Mouse (Mus musculus) cerebellum, postnatal 36 days (tissue): ENCODE results near the gene Erc2.

Experiments
- DNase-seq, 2 experiments: peaks; one replicate each; pipeline ENCODE4 v3.0.0; 2021 to 2022; ENCODE audit warnings: mixed read lengths in 2 of 2

Erc2 gene

DNA sequence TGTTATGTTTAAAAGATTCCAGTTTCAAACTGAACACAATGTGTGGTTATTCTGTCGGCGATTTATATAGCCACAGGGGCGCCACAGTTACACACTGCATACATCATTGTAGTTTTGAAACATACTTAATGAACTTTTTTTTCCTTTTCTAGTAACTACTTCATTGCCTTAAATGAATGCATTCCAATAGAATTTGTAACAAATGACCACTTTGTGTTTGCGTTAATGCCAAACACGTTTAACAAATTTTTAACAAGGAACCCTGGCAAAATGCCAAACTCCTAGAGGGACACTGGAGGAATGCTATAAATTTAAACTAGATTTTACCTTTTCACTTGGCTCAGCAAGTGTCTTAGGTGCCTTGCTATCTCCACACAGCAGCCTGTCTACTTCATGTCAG lies 845.7 kb downstream of the Erc2 start:
- no peak for DNase-seq

DNA sequence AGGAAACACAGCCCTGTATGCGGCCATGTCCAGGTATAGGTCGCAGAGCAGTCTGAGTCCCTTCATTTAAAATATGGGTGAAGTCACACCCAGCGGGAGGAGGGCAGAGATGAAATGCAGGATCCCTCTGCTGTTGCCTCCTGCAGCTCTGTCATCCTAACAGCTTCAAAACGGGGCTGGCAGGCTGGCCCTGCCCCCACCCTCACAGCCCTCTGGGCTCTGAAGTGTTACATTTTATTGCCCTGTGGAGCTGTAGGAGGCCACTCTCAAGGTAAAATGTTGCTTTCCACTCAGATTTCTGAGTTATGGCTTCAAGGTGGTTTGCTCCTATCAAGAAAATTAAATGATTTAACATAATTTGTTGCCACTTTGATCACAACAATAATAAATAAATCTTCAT lies 847.5 kb downstream of the Erc2 start:
- no peak for DNase-seq

DNA sequence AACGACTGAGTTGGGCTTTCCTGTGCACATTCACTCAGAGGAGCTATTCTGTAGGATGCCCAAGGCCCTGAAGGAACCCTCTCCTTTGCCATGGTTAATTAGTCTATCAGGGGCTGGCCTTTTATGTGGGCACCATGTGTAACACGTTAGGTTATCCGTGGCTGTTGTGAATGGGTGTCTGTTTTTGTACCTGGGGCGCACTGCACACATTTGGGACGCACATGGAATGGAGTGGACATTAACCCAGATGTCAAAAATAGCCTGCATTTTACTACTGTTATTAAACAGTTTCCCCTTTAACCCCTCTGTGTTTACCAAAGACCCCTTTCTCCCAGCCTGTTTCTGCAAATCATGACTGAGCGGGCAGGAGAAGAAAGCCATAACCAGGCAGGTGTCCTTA lies 848.0 kb downstream of the Erc2 start:
- DNase-seq = no peak

DNA sequence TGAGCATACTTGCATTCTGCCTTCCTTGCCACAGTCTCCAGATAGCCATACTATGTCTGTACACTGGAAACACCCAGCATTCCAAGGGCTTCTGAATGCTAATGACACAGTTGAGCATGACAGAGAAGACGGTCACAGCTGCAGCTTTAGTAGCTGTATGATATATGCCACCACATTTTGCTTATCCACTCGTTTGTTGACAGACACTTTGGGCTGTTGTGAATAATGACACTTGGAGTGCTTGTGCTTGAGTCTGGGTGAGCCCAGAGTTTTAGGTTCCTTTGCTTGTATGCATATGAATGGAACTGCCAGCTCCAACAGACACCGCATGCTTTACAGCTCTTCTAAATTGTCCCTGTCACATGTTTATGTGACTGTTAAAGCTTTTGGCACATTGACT lies 852.8 kb downstream of the Erc2 start:
- DNase-seq = no peak

DNA sequence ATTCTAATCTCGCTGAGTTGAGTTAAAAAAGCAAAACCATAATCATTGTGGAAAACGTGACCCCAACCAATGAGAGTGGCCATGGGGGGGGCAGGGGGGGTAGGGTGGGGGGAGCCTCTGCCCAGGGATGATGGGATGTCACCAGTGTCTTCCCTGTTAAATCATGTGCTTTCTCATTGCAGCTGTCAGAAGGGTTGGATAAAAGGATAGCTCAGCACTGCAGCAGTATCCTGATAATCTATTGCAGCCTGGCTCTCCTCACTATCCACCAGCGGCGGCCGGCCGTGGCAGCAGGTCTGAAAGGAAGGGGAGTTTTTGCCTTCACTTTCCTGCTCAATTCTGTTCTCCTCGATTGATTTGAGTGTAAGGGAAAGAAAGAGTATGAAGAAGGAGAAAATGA lies 853.2 kb downstream of the Erc2 start:
- DNase-seq = no peak

DNA sequence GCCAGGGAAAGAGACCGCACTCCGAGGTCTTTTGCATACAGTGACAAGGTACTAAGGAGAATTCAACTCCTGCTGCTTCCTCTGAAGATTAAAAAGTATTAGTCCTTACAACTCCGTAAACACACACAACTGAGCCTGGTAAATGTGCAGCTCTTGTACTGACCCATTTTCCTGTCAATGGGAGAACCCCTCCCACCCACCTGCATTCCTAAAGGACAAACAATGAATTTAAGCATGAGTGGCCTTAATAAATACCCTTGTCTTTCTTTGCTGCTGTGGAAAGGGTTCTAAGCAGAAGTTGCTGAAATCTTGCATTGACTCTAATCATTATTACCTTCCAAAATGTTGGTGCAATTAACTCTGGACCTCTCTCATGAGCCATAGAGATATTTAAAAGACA lies 854.5 kb downstream of the Erc2 start:
- no peak for DNase-seq

DNA sequence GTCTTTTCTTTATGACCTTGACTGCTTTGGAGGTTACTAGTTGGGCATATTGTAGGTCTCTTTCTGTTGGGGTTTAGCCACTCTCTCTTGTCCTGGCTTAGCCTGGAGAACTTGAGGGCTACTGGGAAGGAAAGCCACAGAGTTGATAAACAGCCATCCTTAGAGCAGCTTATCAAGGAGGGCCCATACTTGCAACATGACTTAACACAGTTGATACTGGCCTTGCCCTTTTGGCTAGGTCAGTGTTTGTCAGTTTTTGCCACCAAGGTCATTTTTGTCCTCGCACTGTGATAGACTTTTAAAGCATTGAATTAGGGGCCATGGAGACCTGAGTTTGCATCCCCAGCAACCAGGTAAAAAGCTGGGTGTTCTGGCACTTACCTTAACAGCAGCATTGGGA lies 858.6 kb downstream of the Erc2 start:
- no peak for DNase-seq

DNA sequence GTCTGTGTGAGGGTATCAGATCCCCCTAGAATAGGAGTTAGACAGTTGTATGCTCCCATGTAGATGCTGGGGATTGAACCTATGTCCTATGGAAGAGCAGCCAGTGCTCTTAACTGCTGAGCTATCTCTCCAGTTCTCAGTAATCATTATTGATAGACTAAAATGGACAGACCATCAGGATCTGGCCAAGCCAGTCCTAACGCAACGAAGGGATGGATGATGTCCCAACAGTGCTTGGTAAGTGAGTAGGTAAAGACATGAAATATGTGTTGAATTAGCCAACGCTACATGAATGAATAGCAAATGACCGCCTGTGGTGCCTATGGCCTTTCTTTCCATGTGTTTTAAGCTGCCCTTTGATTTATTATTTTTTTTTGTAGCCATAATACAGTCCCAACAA lies 871.6 kb downstream of the Erc2 start:
- no peak for DNase-seq

DNA sequence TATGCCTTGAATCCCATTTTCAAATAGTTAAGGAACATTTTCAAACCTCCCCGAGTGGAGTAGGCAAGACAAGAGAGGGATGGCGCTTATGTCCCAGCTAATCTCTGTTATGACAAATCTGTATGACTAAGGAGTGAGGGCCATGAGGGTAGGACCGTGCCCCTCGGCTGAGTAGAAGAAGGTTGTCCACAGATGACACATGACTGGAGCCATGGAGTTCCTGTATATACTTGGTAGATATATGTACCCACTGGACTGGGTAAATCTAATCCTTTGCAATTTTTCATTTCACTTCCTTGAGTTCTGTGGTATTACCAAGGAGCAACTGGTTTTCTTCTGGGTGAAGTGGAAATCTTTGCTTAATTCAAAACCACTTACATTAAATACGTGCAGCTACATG lies 872.0 kb downstream of the Erc2 start:
- no peak for DNase-seq

DNA sequence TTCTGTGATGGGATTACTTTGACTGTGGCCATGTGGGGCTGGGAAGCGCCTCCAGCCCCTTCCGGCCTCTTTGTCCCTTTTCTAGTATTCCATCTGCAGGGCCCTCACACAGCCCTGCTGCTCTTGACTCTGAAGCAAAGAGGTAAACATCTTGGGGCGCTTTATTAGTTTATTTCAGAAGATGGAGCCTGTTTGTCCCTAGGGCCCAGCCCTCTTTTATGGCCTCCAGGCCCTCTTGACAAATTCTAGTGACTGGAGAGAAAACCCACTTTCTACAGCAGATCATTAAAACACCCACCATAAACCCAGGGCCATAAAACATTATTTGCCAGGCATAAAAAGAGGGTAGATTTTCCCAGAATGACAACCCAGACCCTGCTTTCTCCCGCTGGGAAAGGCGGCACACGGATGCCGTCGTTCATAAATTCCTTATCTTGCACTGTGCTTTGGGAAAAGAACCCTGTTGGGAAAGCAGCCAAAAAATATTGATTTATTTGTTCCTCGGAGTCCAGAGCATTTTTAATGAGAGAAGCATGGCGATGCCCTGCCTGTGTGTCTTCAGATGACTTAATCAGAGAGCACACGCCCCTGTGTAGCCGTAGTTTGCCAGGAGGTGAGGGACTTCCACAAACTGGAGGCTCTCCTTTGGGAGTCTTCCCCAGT lies 879.1 kb downstream of the Erc2 start:
- DNase-seq = no peak

DNA sequence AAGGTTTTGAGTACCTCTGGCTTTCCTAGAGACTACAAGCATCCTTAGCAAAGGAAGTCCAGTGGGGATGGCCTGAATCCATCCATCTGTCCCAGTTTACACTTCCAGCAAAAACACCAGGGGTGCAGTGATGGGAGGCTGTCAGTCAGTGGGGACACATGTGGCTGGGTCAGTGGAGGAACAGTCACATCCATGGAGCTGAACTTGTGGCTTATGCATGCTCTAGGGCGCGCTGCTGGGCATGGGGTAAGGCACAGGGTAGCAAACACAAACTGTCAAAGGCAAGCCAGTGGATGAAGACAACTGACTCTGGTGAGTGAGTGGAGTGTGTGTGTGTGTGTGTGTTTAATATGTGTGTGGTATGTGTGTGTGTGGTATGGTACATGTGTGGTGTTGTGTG lies 881.0 kb downstream of the Erc2 start:
- no peak for DNase-seq

DNA sequence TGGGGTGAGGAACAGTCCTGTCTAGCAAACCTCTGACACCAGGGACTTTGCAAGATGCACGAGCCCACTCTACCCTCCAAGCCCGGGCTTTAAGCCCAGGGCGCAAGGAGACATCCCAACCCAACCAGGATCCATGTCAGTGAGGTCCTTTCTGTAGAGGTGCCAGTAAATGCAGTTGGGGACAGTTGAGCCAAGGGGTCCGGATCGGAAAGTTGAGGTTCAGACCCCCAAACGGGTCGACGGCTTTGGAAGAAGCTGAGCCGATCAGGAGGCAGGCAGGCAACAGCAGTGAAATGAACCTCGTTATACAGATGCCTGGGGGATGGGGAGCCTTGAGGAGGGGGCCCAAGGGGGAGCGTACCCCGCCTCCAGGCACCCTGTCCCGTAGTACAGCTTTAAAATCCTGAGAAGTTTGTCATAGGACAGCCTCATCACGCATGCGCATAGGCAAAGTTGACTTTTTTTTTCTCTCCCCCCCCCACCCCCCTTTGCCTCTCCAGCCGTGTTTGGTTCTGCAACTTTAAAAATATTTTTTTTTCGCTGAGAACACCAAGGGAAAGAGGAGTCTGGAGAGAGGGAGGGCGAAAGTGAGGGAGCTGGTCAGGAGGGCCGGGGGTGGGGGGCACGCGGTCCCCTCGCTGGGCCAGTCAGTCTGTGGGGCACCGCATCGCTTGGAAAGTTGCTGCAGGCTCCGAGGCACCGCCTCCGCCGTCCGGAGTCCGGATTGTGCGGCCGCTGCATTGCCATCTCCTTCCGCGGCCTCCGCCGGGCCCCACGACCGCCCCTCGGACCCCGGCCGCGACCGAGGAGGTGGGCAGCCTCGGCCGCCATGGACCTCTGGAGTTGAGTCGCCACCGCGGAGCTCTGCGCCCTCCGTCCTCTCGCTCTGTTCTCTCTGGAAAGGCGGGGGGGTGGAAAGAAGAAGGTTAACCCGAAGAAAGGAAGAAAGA lies 882.1 kb downstream of the Erc2 start, which contains the start of gene Wnt5a:
TSS of gene Wnt5a (plus strand) at position 650 of the 950 bp plus-strand sequence.
- DNase-seq = no peak

DNA sequence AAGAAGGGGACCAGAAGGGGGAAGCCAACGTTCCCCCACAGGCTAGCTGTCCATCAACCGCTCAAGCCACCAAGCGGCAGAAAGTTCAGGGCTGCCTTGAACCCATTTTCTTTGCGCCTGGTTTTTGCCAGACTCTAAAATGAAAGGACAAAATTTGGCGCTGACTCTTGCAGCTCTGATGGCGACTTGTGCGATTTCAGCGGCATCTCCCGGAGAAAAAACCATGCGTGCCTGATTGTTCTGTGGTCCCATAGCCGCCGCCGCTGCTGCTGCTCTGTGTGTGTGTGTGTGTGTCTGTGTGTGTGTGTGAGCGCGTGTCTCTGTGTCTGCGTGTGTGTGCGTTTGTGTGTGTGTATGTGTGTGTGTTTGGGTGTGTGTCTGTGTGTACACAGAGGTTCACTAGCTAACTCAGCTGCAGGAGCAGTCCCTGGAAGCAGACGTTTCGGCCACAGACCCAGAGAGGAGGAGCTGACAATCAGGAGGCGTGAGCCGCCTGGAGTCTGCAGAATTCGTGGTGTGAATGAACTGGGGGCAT lies 882.9 kb downstream of the Erc2 start:
- DNase-seq = peak in 1 of 2 experiments; percentile 11

DNA sequence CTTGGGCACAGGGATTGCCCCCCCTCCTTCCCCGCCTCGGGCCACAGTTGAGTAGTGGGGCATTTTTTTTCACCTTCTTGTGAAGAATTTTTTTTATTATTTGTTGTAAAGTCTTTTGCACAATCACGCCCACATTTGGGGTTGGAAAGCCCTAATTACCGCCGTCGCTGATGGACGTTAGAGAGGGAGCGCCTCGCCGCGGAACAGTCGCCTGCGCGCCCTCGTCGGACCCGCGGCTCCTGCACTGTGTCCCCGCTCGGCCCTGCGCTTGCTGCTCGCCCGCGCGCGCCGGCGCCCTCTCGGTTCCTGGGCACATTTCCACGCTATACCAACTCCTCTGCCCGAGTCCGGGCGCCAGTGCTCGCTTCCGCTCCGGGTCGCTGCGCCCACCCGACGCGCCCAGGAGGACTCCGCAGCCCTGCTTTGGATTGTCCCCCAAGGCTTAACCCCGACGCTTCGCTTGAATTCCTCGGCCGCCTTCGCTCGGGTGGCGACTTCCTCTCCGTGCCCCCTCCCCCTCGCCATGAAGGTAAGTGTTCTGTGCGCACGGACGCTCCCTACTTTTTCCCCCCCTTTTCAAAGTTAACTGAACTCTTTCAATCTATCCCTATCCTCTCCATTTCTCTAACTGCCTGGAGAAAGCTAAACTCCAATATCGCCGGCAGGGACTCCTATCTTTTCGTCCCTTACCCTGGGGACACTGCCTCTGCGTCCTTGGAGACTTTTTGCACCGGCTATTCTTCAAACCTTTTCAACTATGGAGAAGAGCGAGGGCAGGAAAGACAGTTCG lies 883.6 kb downstream of the Erc2 start:
- DNase-seq = peak; percentile 17 to 32

DNA sequence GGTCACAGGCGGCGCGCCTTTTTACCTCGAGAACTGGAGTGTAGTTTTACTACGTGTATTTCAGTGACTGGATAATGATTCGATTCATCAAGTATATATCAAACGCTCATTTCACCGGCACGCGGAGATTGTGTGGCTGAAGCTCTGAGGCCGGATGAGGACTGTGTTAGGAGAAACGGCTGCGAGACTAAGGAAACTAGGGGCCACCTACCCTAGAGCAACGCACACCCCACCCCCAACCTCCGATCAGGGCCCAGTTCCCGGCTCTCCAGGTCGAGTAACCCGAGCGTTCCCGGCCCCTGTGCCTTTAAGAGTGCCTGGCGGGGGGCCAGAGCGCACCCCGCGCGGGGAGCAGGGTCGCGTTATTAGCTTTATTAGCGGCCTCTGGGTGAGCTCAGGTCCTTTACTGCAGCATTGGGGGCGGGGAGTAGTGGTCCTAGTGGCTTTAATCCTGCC lies 884.2 kb downstream of the Erc2 start:
- DNase-seq = peak in 1 of 2 experiments; percentile 14

DNA sequence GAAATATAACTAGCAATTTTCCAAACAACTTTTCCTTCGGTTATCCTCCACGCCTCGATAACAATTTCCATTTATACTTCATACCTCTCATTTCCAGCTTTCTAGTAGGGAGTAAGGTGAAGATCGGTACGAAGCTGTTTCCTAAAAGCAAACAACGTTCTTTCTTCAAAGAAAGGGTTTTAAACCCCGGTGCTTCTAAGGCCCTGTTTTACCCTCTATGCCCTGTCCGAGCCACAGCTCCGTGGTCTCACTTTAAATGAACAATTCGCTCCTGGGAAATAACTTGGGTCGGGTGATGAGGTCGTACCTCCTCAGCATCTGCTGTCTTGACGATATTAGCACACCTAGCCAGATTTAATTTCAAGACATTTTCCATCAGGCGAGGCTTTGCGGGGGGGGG lies 884.8 kb downstream of the Erc2 start:
- DNase-seq = no peak

DNA sequence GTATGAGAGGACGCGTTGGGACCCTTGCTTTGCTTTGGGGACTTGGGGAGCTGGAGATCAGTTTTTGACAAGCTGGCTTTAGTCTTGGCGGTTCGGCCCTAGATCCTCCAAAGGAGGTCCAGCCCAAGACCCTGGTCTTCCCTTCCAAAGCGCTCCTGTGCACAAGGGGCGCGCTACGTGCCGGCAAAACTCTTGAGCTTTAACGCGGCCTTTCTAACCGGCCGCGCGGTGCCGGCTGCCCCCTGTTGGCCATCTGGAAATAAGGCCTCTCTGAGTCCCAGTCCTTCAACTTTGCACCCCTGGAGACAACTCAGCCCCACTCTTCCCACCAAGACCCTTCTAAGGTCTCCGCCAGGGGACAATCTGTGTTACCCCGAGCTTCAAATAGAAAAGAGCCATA lies 885.2 kb downstream of the Erc2 start:
- peak; percentile 57 to 65 for DNase-seq

DNA sequence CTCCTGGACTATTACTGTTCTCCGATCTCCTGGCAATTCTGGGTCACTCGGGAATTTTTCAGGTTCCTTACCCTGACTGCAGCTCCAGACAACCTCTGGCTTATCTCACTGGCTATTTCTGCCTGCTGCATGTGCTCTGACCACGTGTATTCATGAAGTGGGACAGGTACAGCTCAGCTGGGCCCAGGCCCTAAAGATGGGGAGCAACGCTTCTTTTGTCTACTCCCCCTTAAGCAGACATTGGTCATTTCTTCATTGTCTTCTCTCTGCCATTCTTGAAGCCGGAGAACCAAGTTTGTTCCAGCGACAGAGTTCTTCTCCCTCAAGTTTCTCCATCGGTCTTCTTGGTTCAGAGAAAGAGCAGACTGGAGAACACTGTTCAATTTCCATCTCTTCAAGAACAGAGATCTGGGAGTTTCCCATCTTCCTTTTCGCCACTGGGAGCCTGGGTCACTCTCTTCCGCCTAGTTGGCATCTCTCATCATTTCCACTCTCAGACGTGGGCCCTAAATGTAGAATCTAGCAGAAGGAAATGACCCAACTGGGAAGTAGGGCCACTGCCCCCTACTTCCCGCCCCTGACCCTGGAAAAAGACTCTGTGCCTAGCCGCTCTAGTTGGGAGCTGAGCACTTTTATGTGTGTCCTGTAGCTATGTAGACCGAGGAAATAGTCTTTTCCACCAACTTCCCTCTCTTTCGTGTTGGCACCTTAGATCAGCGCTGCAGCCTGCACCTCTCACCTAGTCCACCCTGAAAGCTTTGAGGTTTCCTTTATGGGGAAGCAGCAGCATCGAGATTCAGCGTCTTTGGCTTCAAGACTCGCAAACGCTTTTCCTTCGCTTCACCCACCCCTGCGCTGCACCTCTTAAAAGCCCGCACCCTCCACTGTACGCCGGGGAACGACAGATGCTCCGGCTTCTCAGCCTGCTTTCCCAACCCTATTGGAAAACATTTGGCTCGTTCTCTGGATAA lies 886.3 kb downstream of the Erc2 start:
- no peak for DNase-seq

DNA sequence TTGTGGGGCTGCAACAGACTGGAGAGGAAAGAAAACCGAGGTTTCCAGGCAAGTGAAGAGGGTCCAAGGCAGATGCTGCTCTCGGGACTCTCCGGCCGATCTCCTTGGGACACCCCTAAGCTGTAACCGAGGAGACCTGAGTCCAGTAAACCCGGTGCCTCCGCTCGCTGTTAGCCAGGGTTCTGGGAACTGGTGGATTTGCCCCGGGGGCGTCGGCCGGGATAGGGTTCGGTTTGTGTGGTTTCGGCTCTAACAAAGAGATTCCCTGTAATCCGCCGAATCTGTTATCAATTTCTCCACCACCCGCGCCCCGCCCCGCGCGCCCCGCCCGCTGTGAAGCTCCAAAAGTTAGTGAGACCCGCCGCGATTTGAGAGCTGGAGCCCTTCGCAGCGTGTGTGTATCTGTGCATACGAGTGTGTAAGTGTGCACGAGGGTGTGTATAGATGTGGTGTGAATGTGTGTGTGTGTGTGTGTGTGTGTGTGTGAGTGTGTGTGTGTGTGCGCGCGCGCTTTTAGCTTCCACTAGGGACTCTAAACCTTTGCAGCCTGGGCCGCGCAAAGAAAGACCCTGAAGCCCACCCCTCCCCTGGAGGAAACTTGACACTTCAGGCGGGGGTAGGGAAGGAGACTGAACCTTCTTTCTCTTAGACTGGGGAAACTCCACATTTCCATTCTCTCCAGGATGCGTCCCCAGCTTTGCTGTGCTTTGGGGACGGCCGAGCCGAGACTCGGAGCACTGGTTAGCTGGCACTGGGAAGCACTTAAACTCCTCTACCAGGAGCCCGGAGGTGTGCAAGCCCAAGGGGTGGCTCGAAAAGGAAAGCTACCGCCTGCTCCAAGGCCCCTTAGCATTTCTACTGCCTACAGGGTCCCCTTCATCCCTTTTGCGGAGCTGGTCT lies 887.5 kb downstream of the Erc2 start:
- DNase-seq = peak in 1 of 2 experiments; percentile 8

DNA sequence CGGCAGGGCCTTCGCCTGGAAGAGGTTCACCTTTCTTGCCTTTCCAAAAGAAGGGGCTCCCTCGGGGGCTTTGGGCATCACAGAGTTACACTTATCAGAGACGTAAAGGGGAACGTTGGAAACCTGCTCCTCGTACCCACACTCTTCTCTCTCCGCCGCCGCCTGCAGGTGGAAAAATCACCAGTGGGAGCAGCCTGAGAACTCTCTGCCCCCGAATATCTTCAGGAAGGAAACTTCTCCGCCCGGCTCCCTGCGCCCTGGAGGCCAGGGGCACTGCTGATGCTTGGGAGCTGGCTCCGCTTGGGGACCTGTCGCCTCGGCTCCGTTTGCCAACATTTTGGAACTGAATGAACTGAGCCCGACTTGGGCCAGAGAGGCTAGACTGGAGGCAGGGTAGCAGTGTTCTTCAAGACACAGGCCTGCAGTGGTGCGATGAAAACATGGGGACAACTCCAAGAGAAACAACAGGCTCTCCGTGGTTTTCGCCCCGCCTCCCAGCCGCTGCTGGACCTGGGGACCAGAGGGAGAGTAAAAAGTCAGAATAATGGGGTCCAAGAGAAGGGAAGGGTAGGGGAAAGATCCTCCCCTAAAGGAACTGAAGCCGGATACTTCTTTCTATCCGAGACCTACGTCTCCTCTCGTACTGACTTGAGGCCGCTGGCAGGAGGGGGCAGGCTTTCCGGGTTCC lies 888.3 kb downstream of the Erc2 start:
- peak in 1 of 2 experiments; percentile 4 for DNase-seq
